Mouse (Mus musculus) midbrain, embryonic 11.5 days (tissue): ENCODE results near the gene Mtmr4. TPM values are rescaled to one million over a fixed set of nuclear protein-coding genes. Genes with fewer than 3 reads are reported as not detected.
A peak's percentile ranks its signal among the peaks of the same experiment; 100 is the strongest.

Experiments
- ATAC-seq: fragments of 200-750 bp; cut with Nextera tagmentation; 2 replicates; pipeline ENCODE4 v1.8.0; 2017; ENCODE audit warnings: moderate TSS enrichment, moderate library complexity; ENCODE audit not compliant: low FRiP score
- DNase-seq: peaks from one replicate; pipeline ENCODE4 v3.0.0; 2015; ENCODE audit warnings: low spot score; ENCODE audit errors: missing footprints
- H3K27ac ChIP-seq: fragments of 300-500 bp; sonication (generic); 2 replicates; pipeline ENCODE4 v1.5.1; 2014; ENCODE audit warnings: low read depth, low read length
- H3K27me3 ChIP-seq: fragments of 300-500 bp; sonication (generic); 2 replicates; pipeline ENCODE4 v1.6.1; 2014; ENCODE audit warnings: mild to moderate bottlenecking, low read length, moderate library complexity, mixed read lengths; ENCODE audit not compliant: control insufficient read depth, insufficient read depth
- H3K36me3 ChIP-seq: fragments of 300-500 bp; sonication (generic); 2 replicates; pipeline ENCODE4 v1.6.1; 2014; ENCODE audit warnings: mild to moderate bottlenecking, low read length, moderate library complexity, mixed read lengths; ENCODE audit not compliant: control insufficient read depth, insufficient read depth
- H3K4me1 ChIP-seq: fragments of 300-500 bp; sonication (generic); 2 replicates; pipeline ENCODE4 v1.6.1; 2014; ENCODE audit warnings: low read length; ENCODE audit not compliant: control insufficient read depth, insufficient read depth
- H3K4me2 ChIP-seq: fragments of 300-500 bp; sonication (generic); 2 replicates; pipeline ENCODE4 v1.6.1; 2014; ENCODE audit warnings: mild to moderate bottlenecking, moderate library complexity
- H3K4me3 ChIP-seq: fragments of 300-500 bp; sonication (generic); 2 replicates; pipeline ENCODE4 v1.5.1; 2014; ENCODE audit warnings: low read depth, low read length
- H3K9ac ChIP-seq: fragments of 300-500 bp; sonication (generic); 2 replicates; pipeline ENCODE4 v1.6.1; 2014; ENCODE audit warnings: low read length
- H3K9me3 ChIP-seq: fragments of 300-500 bp; sonication (generic); 2 replicates; pipeline ENCODE4 v1.6.1; 2016; ENCODE audit warnings: low read length; ENCODE audit not compliant: control insufficient read depth
- WGBS: fragments of 180-500 bp; shearing (Covaris S2); extraction: QIAGEN DNeasy Blood & Tissue Kit; methylation state at CpG from one replicate; pipeline ENCODE4 v1.1.7; 2014; 5-methylcytosine and 5-hydroxymethylcytosine counted together
- polyA plus RNA-seq: library from polyadenylated mRNA; unstranded; fragments of >200 nt; fragmentation: Nextera tagmentation; extraction: Ambion mirVana; gene quantifications from 2 replicates; pipeline ENCODE4 v1.2.1, GENCODE M21; 2014

Gene Mtmr4
- polyA plus RNA-seq, 1 experiment from 2014 or later = 72.9 TPM

DNA sequence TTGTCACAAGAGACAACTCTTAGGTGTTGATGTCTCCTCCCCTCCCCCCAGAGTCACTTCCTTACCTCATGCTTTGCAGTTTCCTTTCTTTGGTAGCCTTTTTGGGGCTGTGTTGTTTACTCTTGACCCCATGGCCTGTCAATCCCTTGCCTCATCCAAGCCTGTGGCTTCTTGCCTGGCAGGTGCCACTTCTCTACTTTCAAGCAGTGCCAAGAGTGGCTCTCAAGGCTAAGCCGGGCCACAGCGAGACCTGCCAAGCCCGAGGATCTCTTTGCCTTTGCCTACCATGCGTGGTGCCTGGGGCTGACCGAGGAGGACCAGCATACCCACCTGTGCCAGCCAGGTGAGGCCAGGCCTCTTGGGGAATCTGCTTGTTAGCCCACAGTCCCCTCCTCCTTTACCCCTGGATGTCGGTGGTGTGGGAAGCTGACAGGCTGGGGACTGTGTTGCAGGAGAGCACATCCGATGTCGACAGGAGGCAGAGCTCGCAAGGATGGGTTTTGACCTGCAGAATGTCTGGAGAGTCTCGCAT, 8.4 kb downstream of the Mtmr4 start:
- H3K9me3 ChIP-seq = no peaks in the 10 kb centered on the region
- no peak for ATAC-seq
- DNase-seq = no peak
- H3K36me3 ChIP-seq = peaks cover 61% of the 10 kb centered on the region
- H3K27me3 ChIP-seq = no peaks in the 10 kb centered on the region
- H3K4me3 ChIP-seq = no peak overlapping the region
- H3K4me2 ChIP-seq = no peak overlapping the region
- 94% methylated on average over 10 of the region's 10 CpGs for WGBS
- peaks cover 12% of the 10 kb centered on the region for H3K4me1 ChIP-seq
- H3K27ac ChIP-seq = no peak overlapping the region
- H3K9ac ChIP-seq = no peak overlapping the region

GRCm38 (mm10) chr11:87602234-87602633, 10.3 kb downstream of the Mtmr4 start:
- Histone ChIP-seq H3K27ac (no peak overlapping the region), H3K36me3 (peaks cover 63% of the 10 kb centered on the region), H3K9ac (no peak overlapping the region), H3K9me3 (no peaks in the 10 kb centered on the region), H3K4me2 (no peak overlapping the region), H3K4me3 (no peak overlapping the region), H3K27me3 (no peaks in the 10 kb centered on the region), H3K4me1 (no peaks in the 10 kb centered on the region)
- no peak for ATAC-seq
- WGBS = 94% methylated on average over 9 of the region's 9 CpGs
- DNase-seq = peak; percentile 61

DNA sequence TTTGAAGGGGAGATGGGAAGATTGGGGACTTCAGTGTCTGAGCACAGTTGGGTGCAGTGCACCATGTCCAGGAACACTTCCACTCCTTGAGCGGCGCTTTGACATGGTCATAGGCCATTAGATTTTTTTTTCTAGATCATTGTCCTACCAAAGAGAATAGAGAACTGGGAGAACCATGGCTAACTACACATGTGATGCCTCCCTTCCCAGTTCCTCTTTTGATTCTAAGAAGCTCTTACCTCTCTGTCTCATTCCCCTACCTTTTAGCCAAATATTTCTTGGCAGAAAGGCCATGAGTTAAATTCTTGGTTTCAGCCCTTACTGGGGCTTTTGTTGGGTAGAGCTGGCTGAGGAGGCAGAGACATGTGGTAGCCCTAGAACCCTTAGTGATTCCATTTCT, 11.6 kb downstream of the Mtmr4 start:
- no peaks in the 10 kb centered on the region for H3K27me3 ChIP-seq
- no peak overlapping the region for H3K4me2 ChIP-seq
- no peaks in the 10 kb centered on the region for H3K9me3 ChIP-seq
- H3K9ac ChIP-seq = no peak overlapping the region
- H3K27ac ChIP-seq = no peak overlapping the region
- H3K4me1 ChIP-seq = no peaks in the 10 kb centered on the region
- H3K4me3 ChIP-seq = no peak overlapping the region
- DNase-seq = no peak
- WGBS = 92% methylated on average over 2 of the region's 2 CpGs
- H3K36me3 ChIP-seq = peaks cover 59% of the 10 kb centered on the region
- ATAC-seq = no peak

DNA sequence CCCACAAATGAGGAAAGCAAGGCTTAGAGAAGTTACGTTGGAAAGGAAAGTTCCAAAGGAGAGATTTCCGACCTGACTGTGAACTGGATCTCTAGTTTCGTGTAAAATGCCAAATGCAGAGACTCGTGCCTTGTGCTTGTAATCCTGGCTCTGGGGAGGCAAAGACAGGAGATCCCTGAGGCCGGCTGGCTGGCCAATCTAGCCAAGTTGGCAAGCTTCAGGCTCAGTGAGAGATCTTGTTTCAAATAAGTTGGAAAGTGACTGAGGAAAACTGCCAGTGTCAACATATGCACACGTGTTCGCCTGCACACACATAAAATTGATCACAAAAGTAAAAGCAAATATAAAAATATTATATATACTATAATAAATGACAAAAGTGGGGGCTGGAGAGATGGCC, 17.3 kb downstream of the Mtmr4 start:
- no peaks in the 10 kb centered on the region for H3K9me3 ChIP-seq
- DNase-seq (no peak), ATAC-seq (no peak)
- no peak overlapping the region for H3K9ac ChIP-seq
- H3K36me3 ChIP-seq = peaks cover 57% of the 10 kb centered on the region
- no peaks in the 10 kb centered on the region for H3K4me1 ChIP-seq
- H3K27ac ChIP-seq = no peak overlapping the region
- H3K4me3 ChIP-seq = no peak overlapping the region
- WGBS = 90% methylated on average over 7 of the region's 7 CpGs
- H3K27me3 ChIP-seq = no peaks in the 10 kb centered on the region
- no peak overlapping the region for H3K4me2 ChIP-seq

DNA sequence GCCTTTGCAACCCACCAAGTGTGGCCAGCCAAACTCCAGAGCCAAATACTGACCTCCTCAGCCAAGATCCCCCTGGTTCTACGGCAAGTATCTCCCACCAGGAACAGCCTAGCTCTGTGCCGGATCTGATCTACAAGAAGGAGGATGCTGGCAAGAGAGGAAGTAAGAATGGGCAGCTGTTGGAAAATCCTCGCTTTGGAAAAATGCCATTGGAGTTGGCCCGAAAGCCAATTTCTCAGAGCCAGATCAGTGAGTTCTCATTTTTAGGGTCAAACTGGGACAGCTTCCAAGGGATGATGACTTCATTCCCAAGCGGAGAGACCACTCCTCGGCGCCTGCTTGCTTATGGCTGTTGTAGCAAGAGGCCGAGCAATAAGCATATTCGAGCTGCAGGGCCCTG, 19.6 kb downstream of the Mtmr4 start:
- no peak overlapping the region for H3K27ac ChIP-seq
- H3K4me1 ChIP-seq = no peaks in the 10 kb centered on the region
- no peak overlapping the region for H3K4me3 ChIP-seq
- ATAC-seq (no peak), DNase-seq (no peak)
- no peak overlapping the region for H3K9ac ChIP-seq
- H3K36me3 ChIP-seq = peaks cover 60% of the 10 kb centered on the region
- no peaks in the 10 kb centered on the region for H3K9me3 ChIP-seq
- WGBS = 95% methylated on average over 9 of the region's 9 CpGs
- no peaks in the 10 kb centered on the region for H3K27me3 ChIP-seq
- H3K4me2 ChIP-seq = no peak overlapping the region

GRCm38 (mm10) chr11:87613972-87614371, 22.0 kb downstream of the Mtmr4 start:
- Histone ChIP-seq H3K4me1 (no peaks in the 10 kb centered on the region), H3K27me3 (no peaks in the 10 kb centered on the region), H3K9me3 (no peaks in the 10 kb centered on the region; the same call in 1 of the 2 replicates), H3K4me2 (no peak overlapping the region), H3K9ac (no peak overlapping the region), H3K27ac (no peak overlapping the region), H3K4me3 (no peak overlapping the region), H3K36me3 (peaks cover 67% of the 10 kb centered on the region)
- 94% methylated on average over 7 of the region's 7 CpGs for WGBS
- DNase-seq = peak; percentile 65
- no peak for ATAC-seq

DNA sequence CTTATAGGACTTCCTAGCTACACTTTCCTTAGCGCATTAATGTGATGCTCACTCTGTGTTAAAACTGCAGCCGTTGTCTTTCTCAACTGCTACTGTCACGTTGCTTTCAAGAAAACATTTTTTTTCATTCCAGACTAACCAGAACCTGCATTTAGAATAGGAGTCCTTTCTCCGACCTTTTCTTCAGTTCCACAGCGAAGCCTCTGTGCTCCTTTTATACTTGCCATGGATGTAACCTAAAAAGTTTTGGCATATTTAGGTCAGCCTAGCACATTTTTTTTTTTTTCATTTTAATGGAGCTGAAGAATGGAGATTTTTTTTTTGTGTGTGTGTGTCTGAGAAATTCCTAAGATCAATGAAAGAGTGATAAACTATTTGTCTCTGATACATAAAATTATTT, 23.6 kb downstream of the Mtmr4 start:
- no peaks in the 10 kb centered on the region for H3K27me3 ChIP-seq
- no peak overlapping the region for H3K4me3 ChIP-seq
- H3K9me3 ChIP-seq = no peaks in the 10 kb centered on the region; the same call in 1 of the 2 replicates
- ATAC-seq = no peak
- H3K27ac ChIP-seq = no peak overlapping the region
- H3K4me1 ChIP-seq = no peaks in the 10 kb centered on the region
- H3K36me3 ChIP-seq = peaks cover 65% of the 10 kb centered on the region
- WGBS = 93% methylated on average over 5 of the region's 5 CpGs
- no peak for DNase-seq
- H3K4me2 ChIP-seq = no peak overlapping the region
- no peak overlapping the region for H3K9ac ChIP-seq

GRCm38 (mm10) chr11:87615952-87616351, 24.0 kb downstream of the Mtmr4 start:
- Histone ChIP-seq H3K27me3 (no peaks in the 10 kb centered on the region), H3K27ac (no peak overlapping the region), H3K4me1 (no peaks in the 10 kb centered on the region), H3K36me3 (peaks cover 61% of the 10 kb centered on the region), H3K4me3 (no peak overlapping the region), H3K9me3 (no peaks in the 10 kb centered on the region; the same call in 1 of the 2 replicates), H3K4me2 (no peak overlapping the region), H3K9ac (no peak overlapping the region)
- DNase-seq (peak; percentile 81), ATAC-seq (no peak)
- 99% methylated on average over 2 of the region's 2 CpGs for WGBS

DNA sequence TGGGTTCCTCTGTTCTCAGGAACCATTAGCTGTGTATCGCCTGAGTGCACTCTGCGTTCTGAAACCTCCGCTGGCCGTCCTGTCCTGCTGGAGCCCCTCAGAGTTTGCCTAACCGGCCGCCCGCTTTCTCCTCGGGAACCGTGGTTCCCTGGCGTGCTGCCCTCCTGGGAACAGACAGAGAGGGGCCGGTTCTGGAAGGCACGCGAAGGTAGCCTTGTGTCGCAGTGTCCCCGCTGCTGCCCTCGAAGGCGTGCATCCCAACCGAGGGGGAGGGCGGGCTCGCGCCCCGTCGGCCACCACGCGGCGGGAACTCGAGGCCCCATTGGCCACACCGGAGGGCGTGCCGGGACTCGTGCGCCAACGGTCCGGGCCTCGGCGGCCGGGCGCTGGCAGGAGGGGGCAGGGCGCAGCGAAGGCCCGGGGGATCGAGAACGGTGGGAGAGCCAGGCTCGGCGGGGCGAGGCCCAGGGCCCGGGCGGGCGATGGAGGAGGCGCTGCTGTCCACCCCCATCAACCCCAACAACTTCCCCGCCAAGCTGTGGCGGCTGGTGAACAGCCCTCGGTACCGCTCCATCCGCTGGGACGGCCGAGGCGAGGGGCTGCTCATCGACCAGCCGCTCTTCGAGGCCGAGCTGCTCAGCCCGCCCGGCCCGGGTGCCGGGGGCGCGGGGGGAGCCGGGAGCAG, 25.0 kb downstream of the Mtmr4 start, which contains the start of gene Hsf5:
Gene Hsf5, plus strand, starts transcription at position 375 of the 685 bp plus-strand sequence.
- Histone ChIP-seq H3K9ac (no peak within 1 kb of the TSS), H3K36me3 (peaks cover 51% of the 10 kb centered on the region), H3K4me1 (no peaks in the 10 kb centered on the region), H3K27ac (no peak within 1 kb of the TSS), H3K9me3 (no peaks in the 10 kb centered on the region; the same call in 1 of the 2 replicates), H3K27me3 (no peaks in the 10 kb centered on the region), H3K4me2 (no peak within 1 kb of the TSS), H3K4me3 (no peak within 1 kb of the TSS)
- DNase-seq = peak; percentile 39
- WGBS = 90% methylated on average over 48 of the region's 69 CpGs
- no peak for ATAC-seq
